Mouse (Mus musculus) R1 (cell line): Measurements from ENCODE around the gene Pabpn1.

ENCODE experiments used
- DNase-seq: peaks from one replicate; pipeline ENCODE4 v3.0.0-alpha.2; 2018; ENCODE audit warnings: low read depth, low spot score

Pabpn1 gene

DNA sequence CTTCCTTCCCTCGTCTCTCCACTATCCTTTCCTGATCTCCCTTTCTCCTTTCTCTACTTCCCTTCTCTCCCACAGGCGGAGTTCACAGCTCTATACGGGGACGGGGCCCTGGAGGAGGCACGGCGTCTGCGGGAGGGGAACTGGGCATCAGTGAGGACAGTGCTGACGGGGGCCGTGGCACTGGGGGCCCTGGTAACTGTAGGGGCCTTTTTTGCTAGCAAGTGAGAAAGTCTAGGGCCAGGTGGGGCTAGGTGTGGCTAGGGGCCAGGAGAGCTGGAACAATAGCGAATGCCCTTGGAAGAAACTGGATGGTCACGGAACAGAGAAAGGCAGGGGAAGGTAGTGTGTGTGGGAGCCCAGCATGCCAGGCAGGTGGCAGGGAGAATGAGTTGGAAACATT, 7.0 kb upstream of the Pabpn1 start:
- no peak for DNase-seq

DNA sequence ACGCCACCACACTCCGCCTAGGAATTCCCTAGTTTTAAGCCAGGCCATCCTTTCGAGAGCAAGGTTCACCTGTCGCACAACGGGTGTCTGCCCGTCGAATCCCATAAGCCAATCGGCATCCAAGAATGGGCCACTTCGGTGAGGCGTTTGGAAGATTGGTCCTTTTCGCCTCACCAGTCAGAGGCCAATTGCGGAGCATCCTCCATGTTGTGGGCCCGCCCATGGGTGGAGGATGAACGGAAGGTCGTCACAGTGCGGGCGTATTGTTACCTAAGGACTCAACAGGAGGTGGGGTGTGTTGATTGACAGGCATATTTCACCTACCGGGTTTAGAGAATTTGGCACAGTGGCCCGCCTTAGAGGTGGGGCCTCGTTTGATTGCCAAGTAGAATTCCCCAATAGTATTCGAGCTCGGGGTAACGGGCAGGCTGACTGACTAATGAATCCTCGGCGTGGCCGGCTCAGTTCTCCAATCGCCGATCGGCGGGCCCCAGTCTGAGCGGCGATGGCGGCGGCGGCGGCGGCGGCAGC, 1.4 kb downstream of the Pabpn1 start:
- peak; percentile 100 for DNase-seq

DNA sequence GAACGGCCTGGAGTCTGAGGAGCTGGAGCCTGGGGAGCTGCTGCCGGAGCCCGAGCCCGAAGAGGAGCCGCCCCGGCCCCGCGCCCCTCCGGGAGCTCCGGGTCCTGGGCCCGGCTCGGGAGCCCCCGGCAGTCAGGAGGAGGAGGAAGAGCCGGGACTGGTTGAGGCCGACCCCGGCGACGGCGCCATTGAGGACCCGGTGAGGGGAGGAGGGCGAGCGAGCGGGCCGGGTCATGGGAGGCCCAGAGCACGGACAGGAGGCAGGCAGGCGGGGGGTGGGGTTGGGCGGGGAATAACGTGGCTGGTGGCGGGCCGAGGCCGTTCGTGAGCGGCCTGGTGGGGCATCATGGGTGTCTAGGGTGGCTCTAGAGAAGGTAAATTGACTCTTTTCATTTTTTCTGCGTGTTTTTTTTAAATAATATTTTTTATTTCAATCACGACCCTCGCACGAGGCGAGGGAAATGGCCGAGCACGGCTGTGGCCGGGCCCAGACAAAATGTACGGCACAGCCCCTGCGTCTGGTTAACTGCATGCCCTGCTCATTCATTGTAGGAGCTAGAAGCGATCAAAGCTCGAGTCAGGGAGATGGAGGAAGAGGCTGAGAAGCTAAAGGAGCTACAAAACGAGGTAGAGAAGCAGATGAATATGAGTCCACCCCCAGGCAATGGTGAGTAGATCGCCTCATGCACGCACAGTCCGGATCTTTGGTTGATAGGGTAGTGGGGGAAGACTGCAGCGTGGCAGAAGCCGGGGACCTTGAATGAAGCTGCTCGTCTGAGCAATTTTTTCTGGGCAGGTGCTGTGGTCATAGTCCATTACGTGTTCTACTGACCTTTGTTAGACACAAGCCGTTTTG, 2.2 kb downstream of the Pabpn1 start:
- DNase-seq = peak; percentile 51

DNA sequence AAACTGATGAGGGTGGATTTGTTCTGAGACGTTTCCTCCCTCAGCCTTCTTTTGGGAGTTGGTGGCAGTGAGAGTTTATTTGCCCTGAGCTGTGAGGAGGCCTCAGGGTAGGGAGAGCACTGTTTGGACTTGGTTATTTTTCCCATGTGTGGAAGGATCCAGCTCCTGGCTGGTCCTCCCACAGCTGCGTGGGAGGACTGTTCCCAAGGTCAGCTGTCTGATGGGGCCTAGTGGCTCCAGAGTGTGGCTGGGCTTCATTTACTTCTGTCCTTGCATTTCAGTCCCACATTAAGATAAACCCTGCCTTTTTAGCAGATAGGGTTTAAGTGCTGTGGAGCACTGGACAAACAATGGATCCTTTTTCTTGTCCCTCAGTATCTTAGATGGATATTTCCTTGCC, 5.1 kb downstream of the Pabpn1 start:
- no peak for DNase-seq

DNA sequence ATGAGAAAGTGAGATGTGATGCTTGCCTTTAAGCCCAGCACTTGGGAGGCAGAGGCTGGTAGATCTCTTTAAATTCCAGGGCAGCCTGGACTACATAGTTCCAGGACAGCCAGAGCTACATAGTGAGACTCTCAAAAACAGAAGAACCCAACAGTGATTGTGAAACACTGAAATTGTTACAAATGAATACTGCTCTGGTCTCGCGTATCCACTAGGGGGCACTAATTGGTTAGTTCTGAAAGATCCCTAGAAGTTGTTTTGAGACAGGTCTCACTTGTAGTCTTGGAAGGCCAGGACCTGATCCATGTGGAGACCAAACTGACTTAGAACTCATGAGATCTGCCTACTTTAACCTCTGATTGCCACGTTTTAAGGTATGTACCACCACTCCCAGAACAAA, 8.1 kb downstream of the Pabpn1 start:
- DNase-seq = peak; percentile 87

DNA sequence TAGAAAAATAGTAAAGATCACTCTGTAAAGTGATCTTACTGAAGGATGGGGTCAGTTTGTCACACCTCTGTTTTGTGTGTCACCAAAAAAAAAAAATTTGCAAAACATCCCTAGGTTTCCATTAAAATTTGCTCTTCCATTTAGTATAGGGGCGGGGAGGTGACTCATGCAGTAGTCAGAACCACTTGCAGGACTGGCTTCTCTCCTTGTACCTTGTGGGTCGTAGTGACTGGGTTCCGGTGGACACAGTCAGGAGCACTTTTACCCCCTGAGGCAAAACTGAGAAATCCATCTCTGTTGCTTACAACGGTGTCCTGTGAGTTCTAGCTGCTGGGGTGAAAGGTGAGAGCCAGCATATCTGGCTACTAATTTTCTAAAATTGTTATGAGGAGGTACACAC, 11.3 kb downstream of the Pabpn1 start:
- no peak for DNase-seq

DNA sequence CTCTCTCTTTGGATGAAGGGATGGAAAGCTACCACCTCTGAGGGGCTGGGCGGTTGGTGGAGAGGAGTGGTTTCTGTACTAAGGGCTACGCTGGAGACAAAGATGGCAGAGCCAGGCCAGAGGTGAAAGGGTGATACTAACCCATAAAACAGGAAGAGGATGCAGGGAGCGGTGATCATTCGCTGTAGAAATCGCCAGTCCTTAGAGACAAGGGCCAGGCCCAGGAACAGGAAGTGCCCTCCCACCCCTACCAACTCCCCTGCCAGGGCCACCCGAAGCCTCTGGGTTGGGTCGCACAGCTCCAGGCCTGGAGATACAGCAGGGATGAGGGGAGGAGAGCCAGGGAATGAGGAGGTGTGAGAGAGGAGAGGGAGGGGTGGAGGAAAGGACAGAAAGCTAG, 16.4 kb downstream of the Pabpn1 start:
- DNase-seq = no peak

DNA sequence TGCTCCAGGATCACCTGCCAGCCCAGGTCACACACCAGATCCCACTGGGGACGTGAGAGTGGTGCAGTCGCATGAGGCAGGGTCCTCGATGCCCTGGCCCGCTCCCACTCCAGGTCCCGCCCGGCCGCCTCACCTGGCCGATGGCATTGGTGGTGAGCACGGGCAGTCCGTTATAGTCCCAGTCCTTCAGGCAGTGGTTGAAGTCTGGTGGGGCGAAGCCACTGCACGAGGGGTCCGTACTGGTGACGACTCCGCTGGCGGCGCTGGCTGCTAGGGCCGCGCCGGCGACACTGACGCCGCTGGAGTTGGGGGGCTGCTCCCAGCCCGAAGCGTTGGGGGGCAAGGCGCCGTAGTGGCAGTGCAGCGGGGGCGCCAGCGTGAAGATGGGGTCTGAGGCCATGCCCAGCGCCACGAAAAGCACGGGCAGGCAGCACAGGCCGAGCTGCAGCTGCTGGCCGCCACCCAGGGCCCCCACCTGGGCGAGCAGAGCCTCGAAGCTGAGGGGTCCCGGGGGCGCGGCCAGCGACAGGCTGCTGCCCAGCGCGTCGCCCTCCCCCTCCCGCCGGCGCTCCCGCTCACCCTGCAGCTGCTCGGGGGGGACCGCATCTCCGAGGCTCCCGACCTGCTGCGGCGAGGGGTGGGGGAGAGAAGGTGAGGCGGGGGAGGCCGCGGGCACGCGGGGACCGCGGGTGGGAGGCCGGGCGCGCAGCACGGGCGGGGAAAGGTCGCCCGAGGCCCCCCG, 20.0 kb downstream of the Pabpn1 start:
- DNase-seq = no peak

DNA sequence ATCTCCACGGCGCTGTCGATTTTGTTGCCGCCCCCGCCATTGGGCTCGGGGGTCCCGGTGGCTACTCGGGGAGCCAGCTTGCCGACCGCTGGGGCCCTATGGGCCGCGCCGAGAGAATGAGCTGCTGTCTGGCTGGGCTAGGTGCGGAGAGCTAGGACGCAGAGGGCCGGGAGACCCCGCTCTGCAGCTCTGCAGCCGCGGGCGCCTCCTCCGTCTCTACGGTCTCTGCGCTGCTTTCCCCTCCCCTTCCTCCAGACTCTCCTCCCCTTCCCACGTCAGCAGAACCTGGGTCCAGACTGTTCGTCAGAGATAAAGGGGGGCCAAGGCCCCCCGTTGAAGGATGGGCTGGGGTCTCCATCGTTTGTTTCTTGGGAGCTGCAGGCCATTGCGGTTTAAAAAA, 20.6 kb downstream of the Pabpn1 start, which contains the start of gene Slc22a17:
Gene Slc22a17, minus strand, starts transcription at position 247 of the 400 bp plus-strand sequence.
- peak; percentile 68 for DNase-seq

DNA sequence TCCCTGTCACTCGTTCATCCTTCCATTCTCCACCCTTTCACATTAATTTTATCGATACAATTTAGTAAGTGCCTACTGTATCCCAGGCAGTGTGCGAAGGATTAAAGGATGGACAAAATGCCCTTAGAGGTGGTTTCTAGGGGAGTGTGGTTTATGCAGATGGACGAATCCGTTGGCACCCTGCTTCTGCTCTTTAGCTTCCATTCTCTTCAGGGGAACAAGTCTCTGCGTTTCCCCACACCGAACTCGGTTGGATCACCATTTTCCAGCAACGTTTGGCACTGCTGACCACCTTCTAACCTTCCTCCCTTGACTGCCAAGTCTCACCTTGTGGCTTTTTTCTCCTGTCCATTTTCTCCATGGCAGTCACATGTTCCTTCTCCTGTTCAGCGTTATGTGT, 21.0 kb downstream of the Pabpn1 start:
- no peak for DNase-seq

DNA sequence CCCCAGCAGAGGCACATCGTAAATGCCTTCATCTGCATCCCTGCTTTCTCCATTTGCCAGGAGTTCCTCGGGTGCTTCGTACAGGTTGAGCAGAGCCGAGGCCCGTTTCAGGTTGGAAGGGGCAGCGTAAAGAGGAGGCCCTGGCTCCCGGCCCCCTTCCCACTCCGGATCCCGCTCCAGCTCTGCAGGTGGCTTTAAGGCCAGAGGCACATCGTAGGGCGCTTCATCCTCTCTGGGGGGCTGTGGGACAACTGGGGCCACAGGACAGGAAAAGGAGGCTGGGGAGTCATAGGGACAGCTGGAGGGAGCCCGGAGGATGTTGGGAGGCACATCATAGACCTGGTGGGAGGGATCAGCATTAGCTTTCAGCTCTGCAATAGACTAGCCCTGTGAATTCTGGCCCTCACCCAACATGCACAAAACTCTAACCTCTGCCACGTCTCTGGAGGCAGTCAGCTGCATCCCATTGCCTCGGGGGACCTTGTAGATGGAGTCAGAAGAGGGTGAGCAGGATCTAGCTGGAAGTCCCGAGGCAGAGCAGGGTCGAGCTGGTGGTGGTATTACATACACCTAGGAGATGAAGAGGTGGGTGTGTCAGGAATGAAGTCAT, 27.9 kb downstream of the Pabpn1 start:
- no peak for DNase-seq

DNA sequence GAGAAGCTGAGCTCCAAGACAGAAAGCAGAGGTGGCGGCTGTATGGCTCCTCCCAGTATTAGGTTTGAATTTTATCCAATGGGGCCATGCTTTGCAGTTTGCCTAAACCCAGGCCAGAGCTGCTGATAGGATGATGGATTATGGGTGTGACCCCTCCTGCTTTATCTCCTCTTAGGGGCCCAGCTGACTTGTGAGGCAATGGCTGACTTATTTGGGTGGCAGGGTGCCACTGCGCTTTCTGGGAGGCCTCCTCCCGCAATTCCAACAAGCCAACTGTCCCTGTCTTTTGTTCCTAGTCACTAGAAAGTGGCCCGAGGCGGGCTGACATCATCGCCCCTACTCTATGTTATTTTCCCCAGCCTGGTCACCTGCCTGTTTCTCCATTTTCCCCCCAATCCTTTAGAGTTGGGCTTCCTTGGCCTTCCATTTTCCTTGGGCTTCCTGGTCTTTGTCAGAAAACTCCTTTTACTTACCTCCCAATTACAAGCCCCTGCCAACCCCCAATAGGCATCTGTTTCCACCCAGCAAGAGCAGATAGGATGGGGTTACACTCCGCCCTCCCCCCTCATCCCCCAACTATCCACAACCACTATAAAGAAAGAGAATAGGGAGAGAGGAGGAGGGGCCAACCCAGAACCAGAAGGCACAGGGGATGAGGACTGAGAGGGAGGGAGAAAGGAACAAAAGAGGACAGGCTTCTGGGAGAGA, 32.5 kb downstream of the Pabpn1 start:
- DNase-seq = peak; percentile 80

DNA sequence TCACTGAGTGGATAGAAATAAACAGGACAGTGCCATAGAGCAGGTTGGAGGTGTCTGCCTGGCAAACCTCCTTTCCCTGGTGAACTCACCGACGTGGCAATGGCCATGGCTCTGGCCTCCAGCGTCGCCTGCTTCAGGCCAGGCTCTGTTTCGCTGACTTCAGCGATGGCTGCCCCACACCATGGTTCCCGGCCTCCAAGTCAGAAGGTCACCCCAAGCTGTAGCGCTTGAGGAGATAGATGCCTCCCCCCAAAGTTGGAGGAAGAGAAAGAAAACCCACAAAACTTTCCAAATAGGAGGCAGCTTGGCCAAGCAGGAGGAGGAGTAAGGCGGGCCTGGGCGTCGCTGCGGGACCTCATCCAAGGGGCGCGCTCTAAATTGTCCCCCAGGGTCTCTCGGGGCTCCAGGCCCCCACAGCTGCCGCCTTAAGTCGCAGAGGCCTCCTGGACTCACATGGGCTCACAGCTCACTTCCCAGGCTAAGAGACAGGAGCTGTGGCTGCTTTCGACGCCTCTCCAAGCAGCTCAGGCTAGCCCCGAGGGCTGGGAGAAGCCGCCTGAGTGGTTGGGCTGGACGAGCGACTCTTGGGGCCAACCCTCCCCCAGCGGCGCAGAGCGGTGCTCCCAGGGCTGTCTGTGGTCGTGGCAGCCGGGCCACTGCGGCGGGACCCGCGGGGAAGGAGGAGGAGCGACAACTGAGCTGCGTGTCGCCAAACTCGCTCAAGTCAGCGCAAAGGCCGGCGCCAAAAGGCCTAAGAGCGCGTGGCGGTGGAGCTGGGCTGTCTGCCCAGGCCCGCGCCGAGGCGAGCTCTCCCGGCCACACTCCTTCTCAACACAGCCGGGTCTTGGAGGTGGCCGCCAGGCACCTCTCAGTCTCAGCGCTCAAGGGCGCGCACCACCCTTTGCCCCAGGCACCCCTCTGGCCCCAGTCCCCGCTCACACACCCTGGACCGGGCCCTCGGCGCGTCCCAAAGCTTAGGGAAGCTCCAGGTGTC, 33.3 kb downstream of the Pabpn1 start, which contains the start of gene Efs:
Gene Efs, minus strand, starts transcription at position 778 of the 994 bp plus-strand sequence.
- peak; percentile 74 for DNase-seq

DNA sequence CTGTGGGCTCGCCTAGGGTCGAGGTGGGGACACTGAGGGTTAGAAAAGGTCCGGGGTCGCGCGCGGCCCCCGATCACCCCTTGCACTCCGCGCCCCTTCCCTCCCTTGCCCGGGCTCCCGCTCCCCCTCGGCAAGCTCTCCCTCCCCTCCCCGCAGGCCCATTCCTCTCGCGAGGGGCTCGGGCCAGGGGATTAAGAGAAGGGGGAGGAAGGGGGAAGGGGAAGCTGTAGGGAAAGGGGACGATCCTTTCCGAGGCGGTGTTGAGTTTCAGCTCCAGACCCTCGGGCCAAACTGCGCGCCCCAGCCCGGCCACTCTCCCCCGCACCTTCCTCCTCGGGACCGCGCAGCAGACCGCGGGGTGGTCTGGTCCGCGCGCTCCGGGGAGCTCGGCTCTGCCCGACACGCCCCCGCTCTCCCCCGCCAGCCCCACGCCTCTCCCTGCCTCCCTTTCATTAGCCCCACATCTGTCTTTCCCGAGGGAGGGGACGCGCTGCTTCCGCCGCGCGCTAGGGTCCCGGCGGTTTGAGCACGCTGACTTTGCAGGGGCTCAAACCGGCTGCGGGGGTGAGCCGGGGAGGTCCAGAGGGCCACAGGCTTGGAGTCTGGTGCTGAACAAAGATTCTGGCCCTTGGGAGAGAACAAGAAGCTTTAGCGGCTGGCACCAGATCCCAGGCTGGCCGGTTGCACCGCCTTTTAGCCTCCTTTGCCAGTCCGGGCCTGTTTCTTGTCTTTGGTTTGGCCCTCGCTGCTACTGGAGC, 34.3 kb downstream of the Pabpn1 start:
- DNase-seq = peak; percentile 89

DNA sequence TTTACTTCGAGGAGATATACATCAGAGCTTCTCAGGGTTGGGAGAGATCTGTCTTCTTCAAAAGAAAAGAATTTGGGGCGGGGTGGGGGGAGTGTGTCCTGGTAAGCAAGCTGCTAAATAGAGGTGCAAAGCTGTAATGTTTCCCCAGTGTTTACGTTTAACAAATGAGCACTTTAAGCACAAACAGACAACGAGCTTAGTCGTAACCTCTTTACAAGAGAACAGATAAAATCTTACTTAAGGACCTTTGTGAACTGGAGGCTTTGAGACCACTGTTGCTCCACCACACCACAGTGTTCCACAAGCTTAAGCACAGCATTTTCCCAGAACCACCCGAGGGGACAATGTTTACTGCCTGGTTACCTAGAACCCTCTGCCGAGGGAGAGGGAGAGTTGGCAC, 35.0 kb downstream of the Pabpn1 start:
- no peak for DNase-seq

DNA sequence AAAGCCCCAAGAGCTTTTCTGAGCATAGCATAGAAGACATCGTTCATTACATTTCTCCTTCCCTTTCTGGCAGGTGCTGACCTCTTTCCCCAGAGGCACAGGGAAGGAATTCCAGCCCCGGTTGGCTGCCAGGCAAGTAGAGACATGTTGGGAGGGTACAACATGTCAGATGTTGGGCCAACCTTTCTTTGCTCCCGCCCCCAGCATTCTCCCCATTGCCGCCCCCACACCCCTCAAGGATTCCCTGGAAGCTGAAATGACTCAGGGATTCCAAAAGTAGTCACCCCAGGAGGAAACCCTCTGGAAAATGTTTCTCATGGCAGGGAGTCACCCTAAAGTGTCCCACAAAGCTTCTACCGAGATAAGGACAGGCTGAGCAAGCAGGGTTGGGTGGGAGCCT, 37.5 kb downstream of the Pabpn1 start:
- DNase-seq = peak; percentile 49

DNA sequence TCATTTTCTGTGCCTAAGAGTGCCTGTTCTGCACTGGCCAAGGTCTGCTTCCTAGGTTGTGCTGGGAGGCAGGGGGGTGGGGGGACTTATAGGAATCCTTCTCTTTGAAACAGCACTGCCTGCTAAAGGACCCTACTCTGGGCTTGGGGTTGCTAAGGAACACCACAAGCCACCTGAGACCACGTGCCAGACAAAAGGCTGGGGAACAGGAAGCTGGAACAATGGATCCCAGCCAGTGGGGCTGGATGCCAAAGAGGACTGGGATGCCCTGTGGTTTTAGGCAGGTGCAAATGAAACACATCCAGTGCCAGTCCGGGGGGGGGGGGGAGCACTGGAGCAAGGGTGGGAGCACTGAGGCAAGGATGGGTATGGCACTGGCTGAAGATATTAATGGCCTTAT, 38.1 kb downstream of the Pabpn1 start:
- peak; percentile 89 for DNase-seq

DNA sequence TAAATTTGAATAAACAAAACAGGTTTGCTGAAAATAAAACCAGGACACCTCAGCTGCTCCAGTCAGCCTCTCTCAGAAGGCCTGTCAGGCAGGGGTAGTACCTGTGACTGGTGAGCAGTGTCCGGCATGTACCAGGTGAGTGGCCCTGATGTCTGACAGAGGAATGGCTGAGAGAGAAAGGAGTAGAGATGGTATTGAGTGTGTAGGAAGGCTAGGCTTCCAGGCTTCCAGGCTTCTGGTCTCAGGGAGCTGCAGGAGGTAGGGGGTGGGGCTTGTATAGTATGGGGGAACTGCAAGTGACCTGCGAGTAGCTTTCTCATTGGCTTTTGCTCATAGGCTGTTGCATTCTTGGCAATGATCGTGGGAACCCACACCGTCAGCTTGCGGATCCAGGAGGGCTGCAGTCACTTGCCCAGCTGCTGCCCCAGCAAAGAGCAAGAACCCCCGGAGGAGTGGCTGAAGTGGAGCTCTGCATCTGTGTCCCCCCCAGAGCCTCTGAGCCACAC, 40.4 kb downstream of the Pabpn1 start, which contains the start of gene Il25:
Gene Il25, plus strand, starts transcription at position 51 of the 506 bp plus-strand sequence.
- DNase-seq = peak; percentile 49
